Mouse (Mus musculus) frontal cortex, postnatal 10 days (tissue): ENCODE measurements around the gene Ikbkg.
A peak's percentile ranks its signal among the peaks of the same experiment; 100 is the strongest.
"Not testable (repeated sequence)": the region's sequence is repeated elsewhere in the genome, so short reads cannot be mapped to it uniquely, and the experiment has no call there.

ENCODE experiments used
- DNase-seq, 2 experiments: peaks; one replicate each; pipeline ENCODE4 v3.0.0; 2022; ENCODE audit warnings: low spot score in 2 of 2, mixed read lengths in 1 of 2

Ikbkg gene

DNA sequence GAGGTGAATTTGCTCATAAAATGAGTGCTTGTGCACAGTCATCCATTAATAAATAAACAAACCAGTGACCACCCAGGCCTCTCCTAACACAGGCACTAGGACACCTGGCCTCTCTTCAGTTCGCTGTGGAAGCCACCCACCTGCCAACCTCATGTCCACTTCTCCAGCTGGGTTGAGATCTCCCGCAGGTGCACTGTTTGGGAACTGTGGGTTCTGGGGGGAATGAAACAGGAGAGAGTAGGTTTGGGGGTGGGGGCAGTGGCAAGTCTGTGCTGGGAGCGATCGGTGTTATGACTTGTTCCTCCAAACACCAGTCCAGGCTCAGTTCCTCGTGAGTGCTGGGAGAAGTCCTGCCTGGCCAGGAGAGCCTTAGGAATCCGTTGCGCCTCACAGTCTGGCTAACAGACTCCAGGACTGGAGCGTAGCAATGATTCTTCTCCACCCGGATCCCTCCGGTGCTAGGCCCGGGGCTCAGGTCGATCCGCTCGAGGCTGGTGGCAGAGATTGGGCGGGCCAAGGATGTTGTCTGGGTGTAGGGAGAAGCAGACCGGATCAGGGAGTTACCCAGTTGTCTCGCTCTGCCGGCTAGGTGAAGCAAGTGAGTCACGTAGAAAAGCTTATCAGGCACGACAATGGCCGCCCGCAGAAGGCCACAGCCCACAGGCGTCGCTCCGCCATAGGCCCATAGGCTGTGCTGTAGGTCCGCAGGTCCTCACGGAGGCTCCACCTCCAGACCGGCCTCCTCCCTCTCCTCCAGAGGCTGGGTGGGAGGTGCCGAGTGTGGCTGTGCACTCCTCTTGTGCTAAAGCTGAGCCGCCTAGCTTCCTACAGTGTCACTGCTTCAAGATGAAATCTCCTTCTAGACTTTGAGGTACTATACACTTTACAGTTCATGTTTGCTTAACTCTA lies at the start of gene Ikbkg, which contains the start of gene Fam3a:
TSS of gene Ikbkg (plus strand) at position 756 of the 909 bp plus-strand sequence.
TSS of gene Fam3a (minus strand) at position 738 of the 909 bp plus-strand sequence.
- peak; percentile 75 to 81 for DNase-seq

DNA sequence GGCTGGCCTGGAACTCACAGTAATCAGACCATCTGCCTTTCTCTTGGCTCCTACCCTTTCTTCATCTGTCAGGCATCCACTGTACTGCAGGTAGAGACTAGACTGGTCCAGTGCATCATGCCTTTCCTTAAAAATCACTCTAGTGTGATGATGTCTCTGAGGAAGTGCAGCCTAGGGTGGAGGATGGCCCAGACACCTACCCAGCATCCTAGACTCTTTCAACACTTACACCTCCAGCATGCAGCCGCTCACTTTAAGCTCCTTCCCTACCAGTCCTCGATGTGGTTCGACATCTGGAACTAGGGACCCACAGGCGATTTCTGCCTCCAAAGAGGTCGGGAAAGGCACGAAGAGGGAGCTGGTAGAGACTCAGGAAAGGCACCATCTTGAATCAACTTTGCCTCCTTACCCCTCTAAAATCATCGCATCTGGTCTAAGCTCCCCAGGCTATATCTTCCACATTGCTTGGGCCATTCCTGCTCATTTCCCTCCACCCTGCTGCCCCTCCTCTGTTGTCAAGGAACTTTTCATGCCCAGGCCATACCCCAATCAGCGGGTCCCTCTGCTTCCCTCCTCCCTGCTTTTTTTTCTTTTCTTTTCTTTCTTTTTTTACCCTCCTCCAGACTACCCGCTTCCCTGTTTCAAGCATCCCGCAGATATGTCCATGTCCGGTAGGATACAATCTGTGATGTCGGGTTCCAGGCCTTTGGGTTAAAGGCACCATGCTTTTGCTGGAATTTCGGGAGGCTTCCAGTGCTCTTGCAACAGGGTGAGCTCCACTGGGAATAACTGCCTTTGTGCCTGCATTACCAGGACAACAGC lies 40.2 kb upstream of the Ikbkg start:
- DNase-seq: no peak

DNA sequence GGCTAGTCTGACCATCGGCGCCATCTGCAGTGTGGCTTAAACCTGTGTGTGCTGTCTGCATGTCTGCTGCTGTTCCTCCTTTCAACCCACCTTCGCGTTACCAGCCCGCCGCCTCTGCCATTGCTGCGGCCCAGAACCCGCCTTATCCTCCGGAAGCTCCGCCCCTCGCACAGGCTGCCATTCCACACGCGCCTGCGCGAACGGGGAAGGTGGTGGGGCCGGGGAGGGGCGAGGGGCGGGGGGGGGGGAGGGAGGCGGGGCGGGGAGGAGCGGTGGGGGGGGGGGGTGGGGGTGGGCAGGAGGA lies 39.7 kb upstream of the Ikbkg start, which contains the start of gene Lage3:
TSS of gene Lage3 (minus strand) at position 152 of the 304 bp plus-strand sequence.
- DNase-seq: peak; percentile 65 to 78

DNA sequence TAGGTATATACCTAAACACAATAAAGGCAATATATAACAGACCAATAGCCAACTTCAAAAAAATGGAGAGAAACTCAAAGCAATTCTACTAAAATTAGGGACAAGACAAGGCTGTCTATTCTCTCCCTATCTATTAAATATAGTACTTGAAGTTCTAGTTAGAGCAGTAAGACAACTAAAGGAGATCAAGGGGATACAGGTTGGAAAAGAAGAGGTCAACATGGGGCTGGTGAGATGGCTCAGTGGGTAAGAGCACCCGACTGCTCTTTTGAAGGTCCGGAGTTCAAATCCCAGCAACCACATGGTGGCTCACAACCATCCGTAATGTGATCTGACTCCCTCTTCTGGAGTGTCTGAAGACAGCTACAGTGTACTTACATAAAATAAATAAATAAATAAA lies 36.0 kb upstream of the Ikbkg start:
- DNase-seq: not testable (repeated sequence)

DNA sequence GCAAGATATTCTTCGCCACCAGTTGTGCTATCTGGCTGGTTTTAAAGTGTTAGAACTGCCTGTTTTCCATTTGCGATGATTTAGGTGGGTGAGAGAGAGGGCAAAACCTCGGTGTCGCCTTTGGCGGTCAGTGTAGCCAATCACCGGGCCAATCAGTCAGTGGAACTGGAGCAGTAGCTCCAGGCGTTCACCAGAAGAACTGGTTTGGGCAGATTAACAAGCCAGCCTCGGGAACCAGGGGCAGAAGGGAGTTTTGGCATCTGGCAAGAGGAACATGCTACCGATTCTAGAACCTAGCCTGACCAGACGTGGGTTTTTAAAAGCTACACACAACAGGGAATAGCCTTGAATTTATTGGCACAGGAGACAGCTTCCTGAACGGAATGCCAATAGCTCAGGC lies 33.9 kb upstream of the Ikbkg start:
- DNase-seq: no peak

DNA sequence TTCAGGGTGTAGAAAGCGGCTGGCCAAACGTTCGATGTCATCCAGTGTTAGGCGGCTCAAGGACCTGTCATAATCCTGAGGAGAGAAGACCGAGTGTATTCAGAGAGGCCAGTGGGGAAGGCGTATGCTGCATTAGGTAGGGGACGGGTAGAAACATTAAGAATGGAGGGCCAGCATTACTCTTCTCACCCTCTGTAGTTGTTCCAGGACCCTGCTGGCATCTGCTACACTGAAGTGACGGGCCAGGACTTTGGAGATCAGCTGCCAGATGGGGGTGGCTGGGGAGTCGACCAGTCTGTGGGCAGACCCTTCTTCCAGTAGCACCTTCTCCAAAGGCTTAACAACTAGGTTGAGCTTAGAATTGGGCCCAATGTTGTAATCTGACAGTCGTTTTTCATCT lies 25.6 kb upstream of the Ikbkg start:
- no peak for DNase-seq

DNA sequence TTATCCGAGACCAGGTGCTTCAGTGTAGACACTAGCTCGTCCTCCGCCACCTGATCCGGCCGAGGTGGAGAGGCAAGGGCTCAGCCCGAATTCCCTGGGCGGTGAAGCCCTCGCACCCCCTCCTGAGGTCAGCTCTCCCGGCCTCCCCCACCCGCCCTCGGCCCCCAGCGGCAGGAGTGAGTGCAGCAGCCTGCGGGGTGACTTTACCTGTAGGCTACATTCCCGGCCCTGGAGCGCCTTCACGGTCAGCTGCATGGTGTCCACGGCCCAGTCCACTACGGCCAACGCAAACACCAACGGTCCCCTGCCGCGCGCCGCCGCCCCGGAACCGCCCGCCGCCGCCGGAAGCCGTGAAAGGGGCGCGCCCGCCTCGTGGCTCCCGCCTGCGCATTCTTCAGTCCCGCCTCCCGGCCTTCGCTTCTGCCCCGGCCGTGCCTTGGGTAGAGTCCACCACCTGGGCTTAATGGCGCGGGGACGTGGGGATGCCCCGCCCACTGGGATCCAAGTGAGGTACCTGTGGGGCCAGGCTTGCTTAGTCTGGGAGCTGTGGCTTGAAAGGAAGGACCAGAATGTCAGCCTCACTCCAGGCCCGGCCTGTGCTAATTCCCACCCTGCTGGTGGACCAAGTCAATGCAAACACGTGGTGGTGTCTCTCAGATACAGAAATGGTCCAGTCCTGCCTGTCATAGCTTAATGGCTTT lies 24.7 kb upstream of the Ikbkg start:
- peak; percentile 21 to 51 for DNase-seq

DNA sequence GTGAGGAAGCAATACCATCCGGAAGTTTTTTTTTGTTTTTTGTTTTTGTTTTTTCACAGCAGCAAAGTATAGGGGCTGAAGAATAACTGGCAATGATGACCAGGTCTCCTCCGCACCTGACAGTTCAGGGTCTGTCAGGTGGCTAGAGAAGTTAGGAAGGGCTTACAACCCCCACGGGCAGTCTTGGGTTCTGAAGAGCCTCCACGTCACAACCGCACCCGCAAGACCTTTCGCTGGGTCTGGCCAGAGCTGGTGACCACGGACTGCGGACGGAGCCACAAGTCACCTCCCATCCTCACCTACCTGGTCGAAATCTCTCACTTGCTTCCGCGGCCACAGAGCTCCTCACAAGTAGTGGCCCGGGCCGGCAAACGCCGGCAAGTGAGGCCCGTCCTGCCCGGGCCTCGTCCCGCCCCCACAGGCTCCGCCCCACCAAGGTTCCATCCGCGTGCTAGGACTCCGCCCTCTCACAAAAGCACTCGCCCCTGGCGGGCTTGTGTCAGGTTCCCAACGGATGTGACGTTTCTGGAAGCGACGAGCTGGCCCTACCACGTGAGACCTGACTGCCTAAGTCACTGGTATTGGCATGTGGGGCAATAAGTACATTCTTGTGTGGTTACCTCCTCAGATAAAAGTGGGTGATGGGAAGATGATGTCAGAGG lies 20.1 kb upstream of the Ikbkg start, which contains the start of the genes Ubl4a and Slc10a3:
TSS of gene Ubl4a (minus strand) at position 331 of the 662 bp plus-strand sequence.
TSS of gene Slc10a3 (minus strand) at position 462 of the 662 bp plus-strand sequence.
- DNase-seq: peak; percentile 74 to 79

DNA sequence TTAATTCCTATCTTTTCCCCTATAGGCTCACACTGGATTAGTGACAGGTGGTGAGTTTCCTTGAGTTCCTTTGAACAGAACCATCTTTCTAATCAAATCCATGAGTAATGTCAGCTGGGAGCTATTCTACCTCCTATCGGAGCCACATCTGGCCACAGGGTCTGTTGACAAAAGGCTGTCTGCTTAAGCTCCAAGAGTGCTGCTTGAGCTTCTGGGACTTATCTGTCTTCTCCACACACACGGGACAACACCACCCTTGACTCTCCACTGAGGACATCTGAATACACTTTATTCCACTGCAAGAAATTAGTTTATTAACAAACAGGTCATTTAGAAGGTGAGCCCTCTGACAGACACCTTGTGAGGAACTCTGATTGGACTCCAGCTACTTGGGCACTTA lies 8.6 kb upstream of the Ikbkg start:
- DNase-seq: no peak

DNA sequence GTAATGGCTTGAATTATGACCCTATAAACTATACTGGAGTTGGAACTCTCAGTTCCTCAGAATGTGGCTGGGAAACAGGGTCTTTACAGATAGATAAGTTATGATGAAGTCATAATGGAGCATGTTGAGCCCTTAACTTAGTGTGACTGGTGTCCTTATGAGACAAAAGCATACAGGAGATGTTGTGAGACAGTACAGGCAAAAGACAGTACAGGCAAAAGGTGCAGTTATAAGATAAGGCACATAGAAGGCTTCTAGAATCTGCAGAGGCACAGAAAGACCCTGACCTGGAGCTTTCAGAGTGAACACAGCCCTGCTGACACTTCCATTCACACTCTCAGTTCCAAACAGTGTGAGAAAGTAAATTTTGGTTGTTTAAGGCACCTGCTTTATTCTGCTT lies 4.9 kb upstream of the Ikbkg start:
- DNase-seq: no peak

DNA sequence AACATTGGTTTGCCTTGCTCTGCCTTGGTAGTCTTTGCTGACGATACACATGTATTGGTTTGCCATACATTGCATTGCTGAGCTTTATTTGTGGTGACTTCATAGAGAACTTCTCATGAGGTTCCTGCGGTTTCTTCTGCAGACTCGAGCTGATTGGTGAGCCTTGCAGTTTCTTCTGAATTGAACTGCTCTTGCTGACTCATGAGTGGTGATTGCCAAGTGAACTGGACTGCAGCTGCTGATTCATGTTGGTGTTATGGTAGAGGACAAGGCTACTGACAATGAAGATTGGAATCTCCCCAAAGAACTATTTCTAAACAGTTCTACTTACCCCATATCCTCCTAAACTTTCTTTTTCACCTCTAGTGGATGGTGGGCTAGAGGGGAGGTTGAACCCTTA lies 7.0 kb downstream of the Ikbkg start:
- DNase-seq: no peak

DNA sequence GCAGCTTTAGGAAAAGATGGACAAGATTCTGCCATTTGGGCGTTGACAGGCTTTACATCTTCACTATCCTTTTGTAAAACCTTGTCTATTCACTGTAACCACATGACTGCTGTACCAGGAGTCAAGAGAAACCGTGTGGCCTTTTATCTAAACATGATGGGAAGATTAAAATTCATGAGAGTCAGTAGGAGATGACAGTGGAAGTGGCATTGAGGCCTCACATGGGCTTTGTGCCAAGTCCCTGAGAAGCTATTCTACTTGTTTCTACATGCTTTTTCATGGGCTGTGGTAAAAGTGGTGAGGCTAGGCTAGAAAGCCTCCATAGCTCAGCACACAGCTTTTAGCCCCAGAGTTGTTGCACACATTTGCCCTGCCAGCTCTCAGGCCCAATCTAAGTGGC lies 15.2 kb downstream of the Ikbkg start:
- no peak for DNase-seq

DNA sequence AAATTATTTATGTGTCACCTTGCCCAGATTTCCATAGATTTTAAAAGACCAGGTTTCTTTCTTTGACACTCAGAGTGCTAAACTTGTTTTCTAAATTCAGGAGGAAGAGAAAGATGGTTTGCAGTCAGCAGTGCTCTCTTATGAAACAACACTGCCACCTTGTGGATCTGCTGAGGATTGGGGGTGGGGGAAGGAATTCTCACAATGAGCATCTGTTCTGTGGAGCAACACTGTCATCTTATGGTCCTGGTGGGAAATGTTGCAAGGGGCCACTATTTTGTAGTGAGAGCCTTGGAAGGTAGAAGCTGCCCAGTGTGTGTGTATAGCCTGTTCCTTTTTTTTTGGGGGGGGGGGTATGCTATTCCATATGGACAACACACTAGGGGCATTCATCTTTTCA lies 20.3 kb downstream of the Ikbkg start:
- peak; percentile 40 to 60 for DNase-seq

DNA sequence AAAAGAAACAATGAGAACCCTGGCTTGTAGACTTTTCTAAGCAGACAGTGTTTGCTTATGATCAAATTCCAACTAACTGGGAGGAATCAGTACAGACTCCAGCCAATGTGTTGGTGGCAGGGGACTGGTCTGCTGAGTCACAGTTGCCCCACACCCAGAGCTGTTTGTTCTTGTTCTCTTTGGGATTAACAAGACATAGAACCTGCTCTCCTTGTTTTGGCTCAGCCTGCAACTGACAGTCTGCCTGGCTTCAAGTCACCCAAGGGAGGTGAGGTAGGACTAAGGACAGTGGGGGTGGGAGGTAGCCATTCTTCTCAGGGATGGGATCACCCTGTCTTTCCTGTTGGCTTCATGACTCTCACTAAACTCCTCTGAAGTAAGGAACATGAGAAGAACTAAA lies 31.4 kb downstream of the Ikbkg start:
- no peak for DNase-seq

DNA sequence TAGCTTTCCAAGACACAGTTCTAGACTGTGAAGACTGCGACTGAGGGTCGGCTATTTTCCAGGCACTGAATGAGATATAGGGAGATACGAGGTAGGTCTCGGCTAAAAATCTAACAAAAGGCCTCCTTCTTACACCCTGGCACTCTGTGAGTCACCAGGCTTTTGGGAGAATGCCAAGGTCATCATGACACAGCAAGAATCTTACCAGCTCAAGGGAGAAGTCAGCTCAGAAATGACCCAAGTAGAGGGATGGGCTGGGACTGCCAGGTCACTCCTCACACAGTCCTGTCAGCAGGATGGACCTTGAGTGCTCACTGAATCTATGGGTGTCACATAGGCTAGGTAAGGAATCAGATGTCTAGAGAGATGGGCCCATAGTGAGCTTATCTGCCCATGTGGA lies 32.1 kb downstream of the Ikbkg start:
- no peak for DNase-seq

DNA sequence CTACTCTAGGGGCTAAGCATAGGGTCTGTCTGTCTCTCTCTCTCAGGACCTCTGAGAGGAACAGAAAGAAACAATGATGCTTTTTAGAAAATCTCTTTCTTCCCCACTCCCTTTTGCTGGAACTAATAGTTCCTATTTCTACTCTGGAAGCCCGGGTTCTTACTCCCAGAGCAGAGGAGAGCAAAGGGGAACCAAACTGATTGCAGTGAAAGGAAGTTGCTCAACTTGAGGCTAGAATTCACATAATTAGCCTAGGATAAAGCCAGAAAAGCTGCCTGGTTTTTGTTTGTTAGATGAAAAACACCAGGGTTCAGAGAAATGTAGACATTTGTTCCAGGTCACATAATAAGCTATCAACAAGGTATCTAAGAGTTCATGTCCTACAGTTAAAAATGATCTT lies 33.2 kb downstream of the Ikbkg start:
- no peak for DNase-seq

DNA sequence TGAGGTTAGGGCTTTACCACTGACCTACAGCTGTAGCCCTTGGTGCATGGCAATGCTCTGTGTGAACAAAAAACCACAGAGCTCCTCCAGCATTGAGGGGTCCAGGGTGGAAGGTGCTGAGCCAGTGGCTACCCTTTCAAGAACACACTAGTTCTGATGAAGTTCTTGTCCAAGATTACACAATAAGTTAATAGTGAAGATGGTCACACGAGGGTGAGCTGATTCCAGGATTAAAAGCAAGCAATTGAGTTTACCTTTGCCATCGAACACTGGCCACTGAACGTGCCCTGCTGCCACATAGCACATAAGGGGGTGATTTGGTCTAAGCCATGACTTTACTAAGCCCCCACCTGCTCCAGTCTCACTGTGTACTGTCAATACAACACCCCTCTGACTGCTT lies 34.0 kb downstream of the Ikbkg start:
- DNase-seq: no peak

DNA sequence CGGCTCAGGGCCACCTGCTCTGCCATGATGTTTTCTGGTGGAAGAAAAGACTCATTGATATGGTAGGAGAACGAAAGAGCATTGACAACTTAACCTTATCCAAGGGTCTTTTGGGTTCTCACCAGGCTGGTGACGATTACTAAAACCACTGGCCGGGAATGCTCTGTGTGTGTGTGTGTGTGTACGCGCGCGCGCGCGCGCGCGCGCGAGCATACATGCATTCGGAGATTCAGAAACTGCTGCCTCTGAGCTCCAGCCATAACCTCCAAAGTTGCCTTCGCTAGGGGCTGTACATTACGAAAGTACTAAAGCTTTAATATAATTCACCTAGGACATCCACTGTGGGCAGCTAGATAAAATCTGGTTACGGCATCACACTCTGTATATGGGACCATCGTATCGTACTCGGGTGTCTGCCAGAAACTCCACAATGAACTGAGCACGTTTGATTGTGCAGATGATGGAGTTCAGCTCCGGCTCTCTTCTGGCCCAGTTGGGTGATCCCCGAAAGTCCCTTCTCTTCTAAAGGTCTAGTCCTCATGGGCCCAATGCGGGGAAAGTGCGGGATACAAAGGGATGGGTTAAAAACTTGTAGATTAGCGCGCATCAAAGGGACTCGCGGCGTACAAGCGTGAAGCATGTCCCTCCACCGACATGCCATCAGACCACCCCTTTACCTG lies 35.2 kb downstream of the Ikbkg start:
- DNase-seq: no peak

DNA sequence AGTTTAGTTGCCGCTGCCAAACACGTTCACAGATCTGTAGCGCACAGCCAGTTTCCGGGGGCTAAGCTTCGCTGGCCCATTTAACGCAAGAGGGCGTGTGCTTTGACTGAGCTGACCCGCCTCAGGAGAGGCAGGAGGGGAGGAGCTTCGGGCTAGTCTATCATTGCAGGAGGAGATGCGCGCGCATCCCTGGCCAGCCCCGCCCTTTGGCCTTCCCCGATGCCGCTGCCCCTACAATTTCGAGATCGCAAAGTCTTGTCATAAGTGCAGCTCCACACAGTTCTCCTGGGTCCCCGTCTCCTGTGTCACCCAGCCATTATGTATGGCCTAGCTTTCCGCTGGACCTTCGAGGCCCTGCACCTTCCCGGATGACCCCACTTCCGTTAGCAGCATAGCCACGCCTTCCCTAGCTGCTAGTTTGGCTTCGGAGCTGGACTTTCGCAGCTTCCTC lies 35.8 kb downstream of the Ikbkg start, which contains the start of gene G6pdx:
TSS of gene G6pdx (minus strand) at position 369 of the 451 bp plus-strand sequence.
- DNase-seq: peak; percentile 76 to 80

DNA sequence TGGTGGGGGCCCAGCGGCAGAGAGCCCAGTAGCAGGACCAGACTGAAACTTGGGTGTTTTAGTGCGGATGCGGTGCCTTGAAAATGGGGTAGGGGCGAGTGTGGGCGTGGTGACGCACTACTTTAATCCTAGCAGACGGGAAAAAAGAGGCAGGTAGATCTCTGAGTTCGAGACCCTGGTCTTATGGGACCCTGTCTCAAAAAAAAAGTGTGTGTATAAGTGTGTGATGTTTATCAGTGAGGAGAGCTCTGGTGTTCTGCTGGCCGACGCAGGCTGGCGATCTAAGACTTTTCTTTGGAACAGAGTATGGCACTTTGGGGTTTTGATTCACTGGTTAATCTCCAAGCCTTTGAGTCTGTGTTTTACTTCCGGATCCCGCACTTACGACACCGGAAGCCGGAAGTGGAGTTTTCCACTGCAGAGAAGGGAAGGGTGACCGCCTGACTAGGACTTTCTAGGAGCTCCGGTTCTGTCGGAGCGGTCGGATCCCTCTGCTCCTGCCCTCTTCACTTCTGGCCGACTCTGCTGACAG lies 36.3 kb downstream of the Ikbkg start:
- peak; percentile 43 to 60 for DNase-seq
